Mouse (Mus musculus): Measurements from ENCODE around the gene Hist1h3g.
"Not testable (repeated sequence)": the region's sequence is repeated elsewhere in the genome, so short reads cannot be mapped to it uniquely, and the experiment has no call there.

- not testable (repeated sequence) for TF ChIP-seq CTCF (IDR thresholded peaks at IDR 0.05; ENCODE audit: borderline replicate concordance, control insufficient read depth, extremely low read depth, insufficient read depth, low read length, poor library complexity); POLR2A (IDR thresholded peaks at IDR 0.05; ENCODE audit: control insufficient read depth, extremely low read depth, insufficient read depth, low read length, poor library complexity)
These were observed 40.7 kb downstream of the Hist1h3g start for GRCm38 (mm10) chr13:23575864-23576313.
